Mouse (Mus musculus): ENCODE data around the gene Mcl1. TPM values are rescaled to one million over a fixed set of nuclear protein-coding genes. Genes with fewer than 3 reads are reported as not detected.

Mcl1 gene
- polyA plus RNA-seq, 1 experiment from 2014 or later, result 52.4 TPM

- Histone ChIP-seq H3K9me3 (ENCODE audit: control insufficient read depth) (no peaks in the 10 kb centered on the region), H3K4me2 (replicated peaks; ENCODE audit: low read depth) (no peak overlapping the region), H3K36me3 (ENCODE audit: control insufficient read depth, insufficient read depth) (no peaks in the 10 kb centered on the region; the same call in 1 of the 2 replicates), H3K4me3 (ENCODE audit: low read depth, low read length) (no peak overlapping the region), H3K4me1 (replicated peaks; ENCODE audit: control insufficient read depth, insufficient read depth, low read length) (no peaks in the 10 kb centered on the region), H3K9ac (ENCODE audit: low read depth, low read length) (no peak overlapping the region), H3K27me3 (replicated peaks; ENCODE audit: control insufficient read depth, insufficient read depth, low read length) (no peaks in the 10 kb centered on the region), H3K27ac (ENCODE audit: low read depth, low read length) (no peak overlapping the region; the same call in 1 of the 2 replicates)
- TF ChIP-seq CTCF (IDR thresholded peaks at IDR 0.05; ENCODE audit: low read depth), result no peak
- 60% methylated on average over 7 of the region's 8 CpGs for WGBS
- no peak for ATAC-seq
These were observed 26.3 kb downstream of the Mcl1 start for GRCm38 (mm10) chr3:95684846-95685245.

- no peak overlapping the region for H3K4me3 ChIP-seq (ENCODE audit: low read depth, low read length)
- no peaks in the 10 kb centered on the region for H3K9me3 ChIP-seq (ENCODE audit: control insufficient read depth)
- ATAC-seq, result no peak
- H3K27ac ChIP-seq (ENCODE audit: low read depth, low read length), result no peak overlapping the region
- no peaks in the 10 kb centered on the region; the same call in 1 of the 2 replicates for H3K36me3 ChIP-seq (ENCODE audit: control insufficient read depth, insufficient read depth)
- WGBS, result 87% methylated on average over 4 of the region's 4 CpGs
- no peaks in the 10 kb centered on the region for H3K27me3 ChIP-seq (replicated peaks; ENCODE audit: control insufficient read depth, insufficient read depth, low read length)
- no peak overlapping the region for H3K4me2 ChIP-seq (replicated peaks; ENCODE audit: low read depth)
- H3K4me1 ChIP-seq (replicated peaks; ENCODE audit: control insufficient read depth, insufficient read depth, low read length), result no peaks in the 10 kb centered on the region
- TF ChIP-seq CTCF (IDR thresholded peaks at IDR 0.05; ENCODE audit: low read depth), result no peak
- H3K9ac ChIP-seq (ENCODE audit: low read depth, low read length), result no peak overlapping the region
These were observed 26.7 kb downstream of the Mcl1 start for GRCm38 (mm10) chr3:95685301-95685700.

GRCm38 (mm10) chr3:95685701-95686100 is 27.1 kb downstream of the Mcl1 start:
- Histone ChIP-seq H3K4me1 (replicated peaks; ENCODE audit: control insufficient read depth, insufficient read depth, low read length) (no peaks in the 10 kb centered on the region), H3K27me3 (replicated peaks; ENCODE audit: control insufficient read depth, insufficient read depth, low read length) (no peaks in the 10 kb centered on the region), H3K9me3 (ENCODE audit: control insufficient read depth) (no peaks in the 10 kb centered on the region), H3K4me3 (ENCODE audit: low read depth, low read length) (no peak overlapping the region), H3K27ac (ENCODE audit: low read depth, low read length) (no peak overlapping the region), H3K36me3 (ENCODE audit: control insufficient read depth, insufficient read depth) (no peaks in the 10 kb centered on the region; the same call in 1 of the 2 replicates), H3K4me2 (replicated peaks; ENCODE audit: low read depth) (no peak overlapping the region), H3K9ac (ENCODE audit: low read depth, low read length) (no peak overlapping the region)
- no peak for TF ChIP-seq CTCF (IDR thresholded peaks at IDR 0.05; ENCODE audit: low read depth)
- ATAC-seq, result no peak
- WGBS, result 76% methylated on average over 2 of the region's 2 CpGs

GRCm38 (mm10) chr3:95686492-95687167 is 28.0 kb downstream of the Mcl1 start:
- Histone ChIP-seq H3K4me2 (replicated peaks; ENCODE audit: low read depth) (peak overlapping the region; percentile 84), H3K36me3 (ENCODE audit: control insufficient read depth, insufficient read depth) (no peaks in the 10 kb centered on the region; the same call in 1 of the 2 replicates), H3K4me3 (ENCODE audit: low read depth, low read length) (peak overlapping the region; percentile 43; the same call in 1 of the 2 replicates), H3K27ac (ENCODE audit: low read depth, low read length) (no peak overlapping the region), H3K4me1 (replicated peaks; ENCODE audit: control insufficient read depth, insufficient read depth, low read length) (no peaks in the 10 kb centered on the region), H3K9ac (ENCODE audit: low read depth, low read length) (0 out of 2 replicates have a peak overlapping the region, but pooled peaks have one; percentile 35), H3K9me3 (ENCODE audit: control insufficient read depth) (no peaks in the 10 kb centered on the region), H3K27me3 (replicated peaks; ENCODE audit: control insufficient read depth, insufficient read depth, low read length) (no peaks in the 10 kb centered on the region)
- 58% methylated on average over 10 of the region's 10 CpGs for WGBS
- TF ChIP-seq CTCF (IDR thresholded peaks at IDR 0.05; ENCODE audit: low read depth), result no peak
- ATAC-seq, result no peak

GRCm38 (mm10) chr3:95687168-95687523 is 28.6 kb downstream of the Mcl1 start:
- Histone ChIP-seq H3K4me3 (ENCODE audit: low read depth, low read length) (peak overlapping the region; percentile 43), H3K4me1 (replicated peaks; ENCODE audit: control insufficient read depth, insufficient read depth, low read length) (no peaks in the 10 kb centered on the region), H3K9ac (ENCODE audit: low read depth, low read length) (peak overlapping the region; percentile 35; the same call in 1 of the 2 replicates), H3K27ac (ENCODE audit: low read depth, low read length) (no peak overlapping the region), H3K4me2 (replicated peaks; ENCODE audit: low read depth) (peak overlapping the region; percentile 84), H3K9me3 (ENCODE audit: control insufficient read depth) (no peaks in the 10 kb centered on the region), H3K27me3 (replicated peaks; ENCODE audit: control insufficient read depth, insufficient read depth, low read length) (no peaks in the 10 kb centered on the region), H3K36me3 (ENCODE audit: control insufficient read depth, insufficient read depth) (no peaks in the 10 kb centered on the region; the same call in 1 of the 2 replicates)
- ATAC-seq, result peak; percentile 15
- 0 out of 2 replicates have a peak, but pooled peaks have one; percentile 16 for TF ChIP-seq CTCF (IDR thresholded peaks at IDR 0.05; ENCODE audit: low read depth)
- 26% methylated on average over 4 of the region's 4 CpGs for WGBS

- 3% methylated on average over 50 of the region's 50 CpGs for WGBS
These were observed 29.2 kb downstream of the Mcl1 start, which contains the start of gene Adamtsl4 for GRCm38 (mm10) chr3:95687524-95688421. Gene Adamtsl4, minus strand, starts transcription at chr3:95687917.

More at GRCm38 (mm10) chr3:95687524-95688421, 29.2 kb downstream of the Mcl1 start, which contains the start of gene Adamtsl4:
- TF ChIP-seq CTCF (IDR thresholded peaks at IDR 0.05; ENCODE audit: low read depth), result peak; percentile 37
- no peaks in the 10 kb centered on the region for H3K4me1 ChIP-seq (replicated peaks; ENCODE audit: control insufficient read depth, insufficient read depth, low read length)
- ATAC-seq, result peak; percentile 60
- no peaks in the 10 kb centered on the region for H3K27me3 ChIP-seq (replicated peaks; ENCODE audit: control insufficient read depth, insufficient read depth, low read length)
- H3K36me3 ChIP-seq (ENCODE audit: control insufficient read depth, insufficient read depth), result no peaks in the 10 kb centered on the region; the same call in 1 of the 2 replicates
- peak within 1 kb of the TSS; percentile 82 for H3K27ac ChIP-seq (ENCODE audit: low read depth, low read length)
- peak within 1 kb of the TSS; percentile 84 for H3K4me2 ChIP-seq (replicated peaks; ENCODE audit: low read depth)
- H3K4me3 ChIP-seq (ENCODE audit: low read depth, low read length), result peak within 1 kb of the TSS; percentile 43
- H3K9ac ChIP-seq (ENCODE audit: low read depth, low read length), result peak within 1 kb of the TSS; percentile 35; the same call in 1 of the 2 replicates
- H3K9me3 ChIP-seq (ENCODE audit: control insufficient read depth), result no peaks in the 10 kb centered on the region

All from intestine, postnatal 0 days (tissue).